Mouse (Mus musculus) brain, embryonic 14.5 days (tissue): Measurements from ENCODE around the gene Cfap65. TPM values are rescaled to one million over a fixed set of nuclear protein-coding genes. Genes with fewer than 3 reads are reported as not detected.
A peak's percentile ranks its signal among the peaks of the same experiment; 100 is the strongest.

ENCODE experiments used
- DNase-seq: peaks from one replicate; pipeline ENCODE4 v3.0.0-alpha.2; 2011; ENCODE audit warnings: low read depth
- CTCF ChIP-seq: fragments of 200-500 bp; IDR thresholded peaks from 2 replicates; pipeline ENCODE4 v1.5.1; 2012; ENCODE audit warnings: inconsistent platforms, mild to moderate bottlenecking, moderate library complexity, borderline replicate concordance; ENCODE audit not compliant: insufficient read depth, insufficient read length; ENCODE audit errors: extremely low read depth
- POLR2A ChIP-seq: fragments of 200-500 bp; IDR thresholded peaks from 2 replicates; pipeline ENCODE4 v1.6.1; 2012; ENCODE audit warnings: mild to moderate bottlenecking, inconsistent platforms, borderline replicate concordance; ENCODE audit not compliant: poor library complexity, insufficient read depth, insufficient read length, severe bottlenecking; ENCODE audit errors: extremely low read depth
- polyA plus RNA-seq: library from polyadenylated mRNA; depleted of rRNA; stranded (reverse); fragments of >200 nt; gene quantifications from 2 replicates; pipeline ENCODE4 v1.2.3, GENCODE M21; 2012

The Cfap65 gene
- polyA plus RNA-seq, 1 experiment, result 3.9 TPM

DNA sequence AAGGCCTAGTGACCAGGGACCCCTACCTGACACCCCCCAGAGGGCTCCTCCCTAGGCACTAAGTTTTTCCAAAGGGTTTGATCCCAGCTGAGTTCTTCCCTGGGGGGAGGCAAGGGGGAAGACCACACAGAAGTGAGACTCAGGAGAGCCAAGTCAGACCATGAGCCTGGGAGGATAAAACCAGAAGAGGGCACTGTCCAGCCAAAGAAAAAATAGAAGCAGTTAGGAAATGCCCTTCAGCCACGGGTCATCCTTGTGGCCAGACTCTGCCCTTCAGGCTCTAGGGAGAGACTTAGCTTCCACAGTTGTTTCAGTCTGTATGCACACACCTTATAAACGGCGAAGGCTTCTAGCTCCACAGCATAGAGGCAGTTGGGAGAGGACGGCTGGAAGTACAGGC is 10.9 kb downstream of the Cfap65 start:
- TF ChIP-seq CTCF (no peak), POLR2A (no peak)
- no peak for DNase-seq

DNA sequence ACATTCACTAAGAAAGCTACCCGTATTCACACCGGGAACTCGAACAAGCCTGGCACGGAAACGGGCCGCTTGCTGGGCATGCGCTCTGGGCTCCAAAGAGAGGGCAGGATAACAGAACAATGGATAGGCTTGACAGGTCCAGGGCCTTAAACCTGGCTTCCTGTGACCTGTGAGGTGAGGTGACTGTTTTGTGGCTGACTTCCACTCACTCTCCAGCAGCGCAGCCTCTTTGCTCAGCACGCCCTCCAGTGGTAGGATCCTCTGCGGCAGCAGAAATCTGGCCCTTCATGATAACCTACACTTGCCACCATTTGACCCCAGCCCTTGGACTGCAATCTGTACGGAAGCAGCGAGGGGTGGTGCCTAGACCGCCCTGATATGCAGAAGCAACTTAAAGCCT is 19.7 kb downstream of the Cfap65 start:
- TF ChIP-seq POLR2A (no peak), CTCF (peak; percentile 43; the same call in 1 of the 2 replicates)
- peak; percentile 35 for DNase-seq

DNA sequence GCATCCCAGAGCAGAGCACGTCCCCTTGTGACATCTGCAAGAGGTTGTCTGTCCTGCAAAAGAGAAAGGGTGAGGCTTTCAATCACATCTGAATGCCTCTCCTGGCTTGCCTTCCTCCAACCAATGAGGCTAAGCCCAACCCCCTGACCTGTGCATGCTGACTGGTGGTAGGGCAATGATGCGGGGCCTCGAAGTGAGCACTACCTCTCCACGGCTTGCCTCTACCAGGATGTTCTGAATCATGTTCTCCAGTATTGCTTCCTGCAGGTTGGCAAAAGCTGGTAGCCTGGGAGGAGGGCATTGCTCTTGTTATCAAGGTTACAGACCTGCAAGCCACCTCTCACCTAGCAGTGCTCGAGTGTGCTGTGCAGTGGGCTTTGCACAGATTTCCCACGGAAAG is 33.2 kb downstream of the Cfap65 start:
- no peak for DNase-seq
- TF ChIP-seq POLR2A, result no peak
- TF ChIP-seq CTCF, result no peak

DNA sequence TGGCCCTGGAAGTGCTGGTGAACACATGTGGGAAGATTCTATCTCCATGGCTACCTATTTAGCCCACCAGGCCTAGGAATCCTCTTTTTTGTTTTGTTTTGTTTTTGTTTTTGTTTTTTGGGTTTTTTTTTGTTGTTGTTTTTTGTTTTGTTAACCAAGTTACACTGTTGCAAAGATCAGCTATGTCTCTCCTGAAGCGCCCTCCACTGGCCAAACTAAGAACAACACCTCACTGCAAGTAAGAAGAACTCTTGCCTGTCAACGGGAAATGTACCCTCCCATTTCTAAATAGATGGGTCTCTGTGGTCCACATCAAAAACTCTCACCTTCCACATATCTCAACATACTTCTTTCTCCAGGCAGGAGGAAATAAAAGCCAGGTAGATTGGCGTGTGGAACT is 33.7 kb downstream of the Cfap65 start:
- TF ChIP-seq POLR2A (no peak), CTCF (peak; percentile 57; the same call in 1 of the 2 replicates)
- DNase-seq, result peak; percentile 72

DNA sequence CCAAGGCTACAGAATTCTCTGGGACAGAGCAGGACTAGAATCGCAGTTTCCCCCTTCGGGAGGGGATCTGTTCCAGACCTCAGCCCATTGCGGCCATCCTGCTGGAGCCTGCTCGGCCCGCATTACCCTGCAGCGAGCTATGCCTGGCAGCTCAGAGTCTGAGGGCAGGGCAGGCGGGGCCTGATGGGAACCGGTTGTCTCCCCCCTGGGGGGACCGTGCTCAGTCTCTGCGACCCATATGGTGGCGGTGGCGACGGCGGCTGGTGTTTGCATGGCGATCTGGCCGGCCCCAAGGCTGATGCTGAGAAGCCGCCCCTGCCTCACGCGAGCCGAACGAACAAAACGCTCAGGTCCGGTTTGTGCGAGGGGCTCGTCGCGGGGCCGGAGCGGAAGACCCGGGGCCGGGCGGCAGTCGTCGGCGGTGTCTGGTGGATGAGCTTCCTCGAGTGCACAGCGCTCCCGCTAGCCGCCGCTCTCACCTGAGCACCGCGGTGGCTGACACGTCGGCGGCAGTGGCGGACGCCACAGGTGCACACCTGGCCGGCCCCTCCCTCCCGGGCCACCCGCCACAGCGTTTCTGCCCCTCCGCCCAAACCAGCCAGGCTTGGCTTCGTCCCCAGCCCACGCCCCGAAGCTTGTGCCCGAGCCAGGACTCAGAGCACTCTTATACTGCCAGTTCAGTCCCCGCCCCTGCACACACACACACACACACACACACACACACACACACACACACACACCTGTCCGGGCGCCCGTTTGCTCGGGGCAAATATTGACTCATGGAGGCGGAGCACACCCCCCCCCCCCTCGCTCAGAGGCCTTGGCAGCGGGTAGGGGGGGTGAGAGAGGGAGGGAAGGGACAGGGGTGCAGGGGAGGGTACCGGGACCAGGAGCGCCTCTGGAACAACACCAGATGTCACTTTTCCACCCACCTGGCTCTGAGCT is 34.8 kb downstream of the Cfap65 start:
- peak; percentile 39 for DNase-seq
- TF ChIP-seq POLR2A (no peak), CTCF (no peak)

- no peak for TF ChIP-seq CTCF
- no peak for TF ChIP-seq POLR2A
- peak; percentile 64 for DNase-seq
Measured at GRCm38 (mm10) chr1:74898656-74899431, 36.6 kb downstream of the Cfap65 start.

DNA sequence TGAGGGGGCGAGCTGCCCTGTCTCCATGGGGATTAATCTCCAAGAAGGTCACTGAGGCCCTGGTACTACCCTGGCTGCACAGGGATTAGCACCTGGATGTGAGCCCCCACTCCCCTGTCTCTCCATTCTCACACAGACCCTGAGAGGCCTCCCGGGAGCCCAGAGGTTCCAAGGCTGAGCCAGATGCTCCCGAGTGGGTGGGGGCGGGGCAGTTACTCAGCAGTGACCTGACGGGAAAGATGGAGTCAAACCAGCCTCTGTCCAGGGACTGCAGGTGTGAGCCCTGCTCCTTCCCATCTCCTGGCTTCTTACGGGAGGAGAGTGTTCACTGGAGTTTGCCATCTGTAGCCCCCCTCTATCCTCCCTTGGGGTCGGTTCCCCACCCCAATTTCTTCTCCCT is 37.4 kb downstream of the Cfap65 start:
- DNase-seq, result no peak
- TF ChIP-seq POLR2A, result no peak
- TF ChIP-seq CTCF, result no peak

- peak; percentile 71 for DNase-seq
- peak; percentile 74 for TF ChIP-seq CTCF
- no peak for TF ChIP-seq POLR2A
Measured at GRCm38 (mm10) chr1:74894966-74895365, 40.4 kb downstream of the Cfap65 start.

DNA sequence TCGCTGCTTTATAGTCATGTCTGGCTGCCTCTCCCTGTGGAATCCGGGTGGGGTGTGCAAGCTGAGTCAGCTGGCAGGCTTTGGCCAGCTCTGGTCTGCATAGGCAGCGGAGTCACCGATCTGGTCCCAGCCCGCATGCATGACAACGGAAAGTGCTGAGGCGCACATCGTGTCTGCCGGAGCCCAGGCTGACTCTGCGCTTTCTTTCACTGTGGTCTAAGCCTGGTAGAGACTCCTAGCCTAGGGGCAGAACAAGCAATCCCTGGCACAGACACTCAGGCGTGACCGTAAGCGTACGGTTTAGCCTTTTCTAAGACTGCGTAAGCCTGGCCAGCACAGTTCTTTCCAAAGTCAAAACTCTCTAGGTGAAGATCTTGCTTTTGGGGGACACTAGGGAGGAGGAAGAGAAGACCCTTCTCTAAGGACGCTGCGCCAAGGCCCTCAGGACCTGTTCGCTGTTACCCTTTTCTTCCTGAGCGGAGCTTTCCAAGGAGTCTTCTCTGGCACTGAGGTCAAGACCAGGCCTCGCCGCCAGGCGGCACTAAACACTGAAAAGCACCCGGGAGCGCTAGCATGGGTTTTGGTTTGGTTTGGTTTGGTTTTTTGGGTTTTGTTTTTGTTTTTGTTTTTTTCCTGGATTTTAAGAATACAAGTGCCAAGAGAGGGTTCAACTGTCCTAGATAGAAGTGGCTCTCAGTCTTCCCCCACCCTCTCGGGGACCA is 42.1 kb downstream of the Cfap65 start, which contains the start of gene Cryba2:
Gene Cryba2 (minus strand): TSS at position 10 of the 722 bp plus-strand sequence.
- TF ChIP-seq CTCF, result peak; percentile 87
- no peak for TF ChIP-seq POLR2A
- peak; percentile 67 for DNase-seq

DNA sequence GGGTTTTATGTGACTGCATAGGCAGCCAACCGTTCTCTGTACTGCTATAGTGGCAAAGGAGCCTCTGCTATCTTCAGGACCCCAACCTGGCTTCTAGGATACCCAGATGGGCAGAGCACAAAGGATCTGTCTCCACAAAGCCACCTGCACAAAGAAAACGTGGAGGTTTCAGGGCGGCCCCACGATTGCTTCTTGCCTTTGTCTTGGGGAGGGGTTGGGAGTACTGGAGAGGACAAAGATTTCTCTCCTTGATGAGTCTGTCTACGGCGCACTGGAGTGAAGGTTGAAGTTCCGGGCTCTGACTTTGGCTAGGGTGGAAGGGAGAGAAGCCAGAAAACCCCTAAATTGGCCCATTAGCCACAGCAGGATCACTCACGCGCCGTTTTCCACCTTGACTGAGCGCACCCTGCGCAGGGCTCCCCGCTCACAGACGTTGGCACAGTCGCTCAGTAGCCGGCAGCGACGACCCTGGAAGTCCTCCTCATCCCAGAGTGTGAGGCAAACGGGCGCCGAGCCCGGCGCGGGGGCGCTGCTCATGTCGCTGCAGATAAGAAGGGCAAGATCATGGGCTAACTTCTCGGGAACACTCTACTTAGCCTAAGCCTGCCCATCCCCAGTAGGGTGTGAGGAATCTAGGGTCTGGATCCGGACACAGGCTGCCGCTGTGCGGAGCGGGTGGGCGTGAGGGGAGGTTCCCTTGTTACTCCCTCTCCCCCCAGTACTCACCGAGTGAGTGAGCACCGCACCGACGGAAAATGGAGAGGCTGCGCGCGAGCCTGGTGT is 42.9 kb downstream of the Cfap65 start:
- no peak for DNase-seq
- TF ChIP-seq CTCF (no peak), POLR2A (no peak)
